Mouse (Mus musculus) ES-E14 (cell line): ENCODE measurements around the gene Lmf1.

Experiments
- CHD2 ChIP-seq: IDR thresholded peaks from 2 replicates; pipeline ENCODE4 v1.6.1; 2014; ENCODE audit warnings: mild to moderate bottlenecking, low read depth, low read length, inconsistent platforms
- HCFC1 ChIP-seq: IDR thresholded peaks from 2 replicates; pipeline ENCODE4 v1.6.1; 2012; ENCODE audit warnings: low read length, inconsistent platforms, borderline replicate concordance; ENCODE audit not compliant: insufficient read depth
- MAFK ChIP-seq: IDR thresholded peaks from 2 replicates; pipeline ENCODE4 v1.6.1; 2014; ENCODE audit warnings: mild to moderate bottlenecking, low read depth, low read length, inconsistent platforms; ENCODE audit not compliant: insufficient read depth
- ZC3H11A ChIP-seq: IDR thresholded peaks from 2 replicates; pipeline ENCODE4 v1.6.1; 2012; ENCODE audit warnings: low read depth, mild to moderate bottlenecking, inconsistent platforms, low read length, borderline replicate concordance
- ZNF384 ChIP-seq: IDR thresholded peaks from 2 replicates; pipeline ENCODE4 v1.6.1; 2012; ENCODE audit warnings: low read depth, low read length, inconsistent platforms

DNA sequence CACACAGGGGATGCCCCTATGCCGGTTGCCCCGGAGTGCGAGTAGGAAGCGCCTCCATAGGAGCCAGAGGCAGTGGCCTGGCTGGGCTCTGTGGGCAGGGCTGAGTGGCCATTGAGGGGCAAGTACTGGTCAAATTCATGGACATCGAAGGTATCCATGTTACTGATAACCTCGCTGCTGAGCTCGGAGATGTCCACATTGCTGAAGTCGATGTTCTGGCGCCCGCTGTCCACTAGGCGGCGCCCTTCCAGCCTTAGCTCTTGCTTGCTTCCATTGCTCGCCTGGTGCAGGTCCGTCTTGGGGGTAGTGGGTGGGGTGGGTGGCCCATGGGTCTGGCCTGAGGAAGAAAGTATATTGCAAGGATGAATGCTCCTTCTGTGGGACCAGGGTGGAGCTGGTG is 11.1 kb upstream of the Lmf1 start:
- TF ChIP-seq CHD2 (no peak), ZC3H11A (peak; percentile 32; the same call in 1 of the 2 replicates), MAFK (no peak), HCFC1 (no peak), ZNF384 (no peak)
